Mouse (Mus musculus) olfactory bulb, adult 2 months (tissue): Measurements from ENCODE around the gene Hivep1.

Experiments used
- CTCF ChIP-seq: fragments of 200-500 bp; IDR thresholded peaks from 2 replicates; pipeline ENCODE4 v1.5.1; 2012; ENCODE audit warnings: low read depth, mild to moderate bottlenecking, low read length, moderate library complexity; ENCODE audit not compliant: insufficient read depth
- POLR2A ChIP-seq: fragments of 200-500 bp; IDR thresholded peaks from 2 replicates; pipeline ENCODE4 v1.6.1; 2012; ENCODE audit warnings: mild to moderate bottlenecking, low read depth, low read length, moderate library complexity; ENCODE audit not compliant: insufficient read depth

GRCm38 (mm10) chr13:42049774-42050125, 2.1 kb upstream of the Hivep1 start:
- TF ChIP-seq CTCF, result no peak
- TF ChIP-seq POLR2A, result no peak
